ENCODE assay signal across 8 mouse cellular contexts in the genomic region with DNA sequence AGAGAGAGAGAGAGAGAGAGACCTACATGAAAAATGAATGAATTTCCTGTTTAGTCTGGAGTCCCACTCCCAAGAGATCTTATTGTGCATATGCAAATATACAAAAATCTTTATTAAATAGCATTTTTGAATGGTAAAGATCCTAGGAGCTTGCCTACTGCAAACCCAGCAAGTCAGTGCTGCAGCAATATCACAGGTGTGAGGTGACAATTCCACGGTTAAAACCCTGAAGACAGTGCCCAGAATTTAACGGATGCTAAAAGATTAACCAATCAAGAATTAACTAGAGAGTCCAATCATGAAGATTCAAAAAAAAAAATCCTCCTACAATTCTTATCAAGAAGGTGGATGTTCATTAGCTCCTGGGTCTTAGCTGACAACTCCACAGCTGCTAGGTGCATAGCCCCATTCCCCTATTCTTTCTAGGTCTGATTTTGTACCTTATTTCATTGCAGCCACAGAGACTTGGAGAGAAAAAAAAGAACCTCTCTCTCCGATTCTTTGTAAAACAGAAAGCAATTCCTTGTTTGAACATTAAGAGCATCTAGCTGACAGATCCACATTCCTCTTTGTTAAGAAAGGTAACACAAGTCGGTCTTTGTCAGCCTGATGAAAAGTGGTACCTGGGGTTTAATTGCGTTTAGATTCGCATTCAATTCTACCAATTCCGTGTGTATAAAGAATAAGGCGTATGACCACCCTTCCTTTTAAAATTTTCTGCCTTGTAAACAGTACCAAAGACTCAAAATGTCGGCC. TPM values are rescaled to one million over a fixed set of nuclear protein-coding genes. Genes with fewer than 3 reads are reported as not detected.
A peak's percentile ranks its signal among the peaks of the same experiment; 100 is the strongest.
DNase-seq lines count a peak whose midpoint lies in the region; ATAC-seq and TF ChIP-seq lines count a peak whose summit lies in the region.

No protein-coding gene starts in this region.

- no peak for TF ChIP-seq CTCF in layer of hippocampus, adult 2 months (conservative IDR thresholded peaks at IDR 0.05)

- no peaks in the 10 kb centered on the region for H3K36me3 ChIP-seq in embryonic facial prominence, embryonic 14.5 days (ENCODE audit: control insufficient read depth, insufficient read depth, low read length)
- H3K36me3 ChIP-seq in intestine, embryonic 16.5 days (ENCODE audit: control insufficient read depth, insufficient read depth, low read length): no peaks in the 10 kb centered on the region
- H3K36me3 ChIP-seq in neural tube, embryonic 15.5 days: peaks cover 1% of the 10 kb centered on the region; the same call in 1 of the 2 replicates

- 32% methylated on average over 9 of the region's 9 CpGs for WGBS in embryonic facial prominence, embryonic 14.5 days
- 37% methylated on average over 9 of the region's 9 CpGs for WGBS in intestine, embryonic 16.5 days
- 18% methylated on average over 9 of the region's 9 CpGs for WGBS in neural tube, embryonic 15.5 days

- H3K4me3 ChIP-seq in layer of hippocampus, adult 2 months: peak overlapping the region; percentile 84
- peak overlapping the region; percentile 60 for H3K4me3 ChIP-seq in embryonic facial prominence, embryonic 14.5 days (ENCODE audit: low read depth, low read length)
- peak overlapping the region; percentile 65 for H3K4me3 ChIP-seq in intestine, embryonic 16.5 days (ENCODE audit: low read length)
- H3K4me3 ChIP-seq in neural tube, embryonic 15.5 days (replicated peaks): peak overlapping the region; percentile 77

- DNase-seq in layer of hippocampus, adult 2 months (ENCODE audit: low spot score in 2 of 2): no peak
- no peak for DNase-seq in layer of hippocampus, adult 8-10 months (ENCODE audit: low spot score in 2 of 2)
- DNase-seq in embryonic facial prominence, embryonic 14.5 days (ENCODE audit: low spot score): no peak
- no peak for DNase-seq in layer of hippocampus, postnatal 25 days (ENCODE audit: extremely low spot score in 1 of 2, low spot score in 1 of 2)
- no peak for DNase-seq in adrenal gland, adult 18-20 months (ENCODE audit: low spot score in 2 of 2)

- H3K27me3 ChIP-seq in embryonic facial prominence, embryonic 14.5 days (replicated peaks; ENCODE audit: control insufficient read depth, insufficient read depth, low read length): no peaks in the 10 kb centered on the region
- H3K27me3 ChIP-seq in intestine, embryonic 16.5 days (replicated peaks; ENCODE audit: control insufficient read depth, insufficient read depth, low read length): no peaks in the 10 kb centered on the region
- H3K27me3 ChIP-seq in neural tube, embryonic 15.5 days (replicated peaks): no peaks in the 10 kb centered on the region

- ATAC-seq in embryonic facial prominence, embryonic 14.5 days (ENCODE audit: low read depth): no peak
- no peak for ATAC-seq in intestine, embryonic 16.5 days
- ATAC-seq in neural tube, embryonic 15.5 days (ENCODE audit: low FRiP score): no peak
- no peak for ATAC-seq in erythroid progenitor cell, adult 5-6 weeks (replicated peaks; ENCODE audit: low FRiP score, poor library complexity, severe bottlenecking)

- no peaks in the 10 kb centered on the region for H3K9me3 ChIP-seq in embryonic facial prominence, embryonic 14.5 days (ENCODE audit: control insufficient read depth, low read length)
- no peaks in the 10 kb centered on the region for H3K9me3 ChIP-seq in intestine, embryonic 16.5 days (ENCODE audit: control insufficient read depth, low read length)
- H3K9me3 ChIP-seq in neural tube, embryonic 15.5 days (replicated peaks): no peaks in the 10 kb centered on the region

- peak overlapping the region; percentile 60 for H3K4me2 ChIP-seq in embryonic facial prominence, embryonic 14.5 days (ENCODE audit: low read depth, low read length)
- H3K4me2 ChIP-seq in intestine, embryonic 16.5 days (ENCODE audit: low read depth, low read length): peak overlapping the region; percentile 66
- H3K4me2 ChIP-seq in neural tube, embryonic 15.5 days: peak overlapping the region; percentile 54

- H3K4me1 ChIP-seq in embryonic facial prominence, embryonic 14.5 days (ENCODE audit: control insufficient read depth, insufficient read depth, low read length): no peaks in the 10 kb centered on the region; the same call in 1 of the 2 replicates
- no peaks in the 10 kb centered on the region for H3K4me1 ChIP-seq in intestine, embryonic 16.5 days (ENCODE audit: control insufficient read depth, insufficient read depth, low read length)
- peaks cover 15% of the 10 kb centered on the region for H3K4me1 ChIP-seq in neural tube, embryonic 15.5 days

- peak overlapping the region; percentile 95 for H3K27ac ChIP-seq in layer of hippocampus, adult 2 months
- H3K27ac ChIP-seq in embryonic facial prominence, embryonic 14.5 days (replicated peaks; ENCODE audit: low read depth, low read length): peak overlapping the region; percentile 82
- no peak overlapping the region for H3K27ac ChIP-seq in intestine, embryonic 16.5 days (ENCODE audit: low read length)
- peak overlapping the region; percentile 98 for H3K27ac ChIP-seq in neural tube, embryonic 15.5 days (replicated peaks)

- H3K9ac ChIP-seq in embryonic facial prominence, embryonic 14.5 days (ENCODE audit: low read depth, low read length): peak overlapping the region; percentile 72
- H3K9ac ChIP-seq in intestine, embryonic 16.5 days (ENCODE audit: low read depth, low read length): peak overlapping the region; percentile 65
- H3K9ac ChIP-seq in neural tube, embryonic 15.5 days (replicated peaks): peak overlapping the region; percentile 88

RNA-seq across cellular contexts. Expression of gene Cd200, which starts 1.0 kb away (rescaled TPM):
- total RNA-seq in layer of hippocampus, adult 2 months (2021): 10 to 100 TPM; 75.7 to 76.2 TPM
- total RNA-seq in layer of hippocampus, adult 8-10 months (2022): 10 to 100 TPM; 73.9 to 89.3 (median 84.1) TPM
- 59.4 and 68.9 TPM in 2 replicates for polyA plus RNA-seq in embryonic facial prominence, embryonic 14.5 days (2014; fragmentation: Nextera tagmentation; extraction: Ambion mirVana)
- polyA plus RNA-seq in intestine, embryonic 16.5 days (2015; fragmentation: Nextera tagmentation; extraction: Ambion mirVana): 34.4 and 35.4 TPM in 2 replicates
- polyA plus RNA-seq in neural tube, embryonic 15.5 days (2015; fragmentation: Nextera tagmentation; extraction: Ambion mirVana): 293 and 354 TPM in 2 replicates
- total RNA-seq in layer of hippocampus, postnatal 25 days (2021): 10 to 100 TPM; 77.1 to 88.6 TPM
- total RNA-seq in erythroid progenitor cell, adult 5-6 weeks (2015; ENCODE audit: low replicate concordance): 0.42 and 1.4 TPM in 2 replicates
- 1.9 TPM in 1 of 2 replicates, not detected in the other for total RNA-seq in erythroid progenitor cell, adult 5-6 weeks (2017; ENCODE audit: low replicate concordance)
- total RNA-seq in adrenal gland, adult 18-20 months (2021): 10 to 100 TPM; 58.9 to 64.8 TPM

Comparison
In these comparisons a context has a peak if more than half of its experiments do, and no peak if none do; other contexts are left out.
1. RNA of gene Cd200, which starts 1.0 kb away (total RNA-seq): 77.1 to 88.6 TPM in layer of hippocampus, postnatal 25 days, 73.9 to 89.3 TPM in layer of hippocampus, adult 8-10 months, 75.7 to 76.2 TPM in layer of hippocampus, adult 2 months and 58.9 to 64.8 TPM in adrenal gland, adult 18-20 months; 0.42 to 1.9 TPM in erythroid progenitor cell, adult 5-6 weeks; every median in the first group is over 10 times any median in the second.
2. Peak in every context shown above with its lines, with median percentiles within 50 percentile points of each other: H3K4me3 ChIP-seq, H3K4me2 ChIP-seq and H3K9ac ChIP-seq.